Mouse (Mus musculus) adrenal gland, postnatal 4 days (tissue): ENCODE data around the gene Cldn18. TPM values are rescaled to one million over a fixed set of nuclear protein-coding genes. Genes with fewer than 3 reads are reported as not detected.
A peak's percentile ranks its signal among the peaks of the same experiment; 100 is the strongest.

Experiments used
- DNase-seq, 2 experiments: peaks; one replicate each; pipeline ENCODE4 v3.0.0; 2021 to 2022; ENCODE audit warnings: low spot score in 2 of 2, mixed read lengths in 2 of 2
- long read RNA-seq, 2 experiments: library from polyadenylated mRNA; stranded (forward); transcript quantifications; one replicate each; pipeline ENCODE4 v2.0.0; 2021
- total RNA-seq, 2 experiments: library from RNA; stranded (reverse); gene quantifications; 2 replicates each; pipeline ENCODE4 v1.2.3; 2021

The Cldn18 gene
- not detected for total RNA-seq
- long read RNA-seq, experiment 1 = 0 reads
- long read RNA-seq, experiment 2 = 0 reads

GRCm38 (mm10) chr9:99717134-99717533 is at the start of gene Cldn18:
TSS of gene Cldn18 (minus strand) at chr9:99717267.
- DNase-seq = no peak

- no peak for DNase-seq
Measured at GRCm38 (mm10) chr9:99763530-99763929, 46.5 kb upstream of the Cldn18 start.

GRCm38 (mm10) chr9:99750272-99750671 is 33.2 kb upstream of the Cldn18 start:
- DNase-seq = no peak

- DNase-seq = no peak
Measured at GRCm38 (mm10) chr9:99748279-99748678, 31.2 kb upstream of the Cldn18 start.

GRCm38 (mm10) chr9:99747731-99748130 is 30.7 kb upstream of the Cldn18 start:
- DNase-seq = no peak

- no peak for DNase-seq
Measured at GRCm38 (mm10) chr9:99744548-99744947, 27.5 kb upstream of the Cldn18 start.

GRCm38 (mm10) chr9:99729943-99730646 is 13.0 kb upstream of the Cldn18 start:
- DNase-seq = peak; percentile 11 to 20

- DNase-seq = no peak
Measured at GRCm38 (mm10) chr9:99727819-99728218, 10.8 kb upstream of the Cldn18 start.

GRCm38 (mm10) chr9:99725278-99725677 is 8.2 kb upstream of the Cldn18 start:
- no peak for DNase-seq

- no peak for DNase-seq
Measured at GRCm38 (mm10) chr9:99720011-99720410, 2.9 kb upstream of the Cldn18 start.

- no peak for DNase-seq
Measured at GRCm38 (mm10) chr9:99710297-99710696, 6.8 kb downstream of the Cldn18 start.

- DNase-seq = no peak
Measured at GRCm38 (mm10) chr9:99709588-99710248, 7.3 kb downstream of the Cldn18 start.

- no peak for DNase-seq
Measured at GRCm38 (mm10) chr9:99707425-99708126, 9.5 kb downstream of the Cldn18 start.

GRCm38 (mm10) chr9:99706264-99706663 is 10.8 kb downstream of the Cldn18 start:
- DNase-seq = no peak

GRCm38 (mm10) chr9:99703711-99704110 is 13.4 kb downstream of the Cldn18 start:
- no peak for DNase-seq

GRCm38 (mm10) chr9:99702215-99702614 is 14.9 kb downstream of the Cldn18 start:
- no peak for DNase-seq

- no peak for DNase-seq
Measured at GRCm38 (mm10) chr9:99701187-99701586, 15.9 kb downstream of the Cldn18 start.

GRCm38 (mm10) chr9:99699752-99700389 is 17.2 kb downstream of the Cldn18 start:
- DNase-seq = no peak

GRCm38 (mm10) chr9:99694961-99695360 is 22.1 kb downstream of the Cldn18 start:
- DNase-seq = no peak

GRCm38 (mm10) chr9:99690386-99690785 is 26.7 kb downstream of the Cldn18 start:
- DNase-seq = no peak

GRCm38 (mm10) chr9:99689796-99690195 is 27.3 kb downstream of the Cldn18 start:
- DNase-seq = no peak
